Mouse (Mus musculus) heart, embryonic 11.5 days (tissue): ENCODE results near the gene Kiss1r. TPM values are rescaled to one million over a fixed set of nuclear protein-coding genes. Genes with fewer than 3 reads are reported as not detected.
"Not testable (repeated sequence)": the region's sequence is repeated elsewhere in the genome, so short reads cannot be mapped to it uniquely, and the experiment has no call there.

Experiments used
- ATAC-seq: fragments of 200-750 bp; cut with Nextera tagmentation; replicated peaks from 2 replicates; pipeline ENCODE4 v1.8.0; 2017; ENCODE audit warnings: moderate library complexity; ENCODE audit not compliant: insufficient number of reproducible peaks, low FRiP score, low TSS enrichment
- H3K27ac ChIP-seq: fragments of 300-500 bp; sonication (generic); 2 replicates; pipeline ENCODE4 v1.5.1; 2014; ENCODE audit warnings: mild to moderate bottlenecking, low read depth, low read length
- H3K27me3 ChIP-seq: fragments of 300-500 bp; sonication (generic); 2 replicates; pipeline ENCODE4 v1.6.1; 2014; ENCODE audit warnings: mild to moderate bottlenecking, low read length, mixed read lengths; ENCODE audit not compliant: control insufficient read depth, insufficient read depth
- H3K36me3 ChIP-seq: fragments of 300-500 bp; sonication (generic); 2 replicates; pipeline ENCODE4 v1.6.1; 2014; ENCODE audit warnings: mild to moderate bottlenecking, low read length, moderate library complexity, mixed read lengths; ENCODE audit not compliant: control insufficient read depth, insufficient read depth
- H3K4me1 ChIP-seq: fragments of 300-500 bp; sonication (generic); 2 replicates; pipeline ENCODE4 v1.6.1; 2014; ENCODE audit warnings: low read length; ENCODE audit not compliant: control insufficient read depth, insufficient read depth
- H3K4me2 ChIP-seq: fragments of 300-500 bp; sonication (generic); 2 replicates; pipeline ENCODE4 v1.6.1; 2014; ENCODE audit warnings: mild to moderate bottlenecking, moderate library complexity
- H3K4me3 ChIP-seq: fragments of 300-500 bp; sonication (generic); 2 replicates; pipeline ENCODE4 v1.5.1; 2014; ENCODE audit warnings: low read depth, low read length
- H3K9ac ChIP-seq: fragments of 300-500 bp; sonication (generic); 2 replicates; pipeline ENCODE4 v1.6.1; 2014; ENCODE audit warnings: mild to moderate bottlenecking, low read depth, low read length, moderate library complexity
- H3K9me3 ChIP-seq: fragments of 300-500 bp; sonication (generic); replicated peaks from 2 replicates; pipeline ENCODE4 v1.6.1; 2016; ENCODE audit warnings: low read length; ENCODE audit not compliant: control insufficient read depth
- WGBS: fragments of 180-500 bp; shearing (Covaris S2); extraction: QIAGEN DNeasy Blood & Tissue Kit; methylation state at CpG from one replicate; pipeline ENCODE4 v1.1.7; 2014; ENCODE audit not compliant: insufficient replicate concordance; 5-methylcytosine and 5-hydroxymethylcytosine counted together
- polyA plus RNA-seq: library from polyadenylated mRNA; unstranded; fragments of >200 nt; fragmentation: Nextera tagmentation; extraction: Ambion mirVana; gene quantifications from 2 replicates; pipeline ENCODE4 v1.2.1, GENCODE M21; 2014

The Kiss1r gene
- polyA plus RNA-seq, 1 experiment from 2014 or later = 0.31 TPM

DNA sequence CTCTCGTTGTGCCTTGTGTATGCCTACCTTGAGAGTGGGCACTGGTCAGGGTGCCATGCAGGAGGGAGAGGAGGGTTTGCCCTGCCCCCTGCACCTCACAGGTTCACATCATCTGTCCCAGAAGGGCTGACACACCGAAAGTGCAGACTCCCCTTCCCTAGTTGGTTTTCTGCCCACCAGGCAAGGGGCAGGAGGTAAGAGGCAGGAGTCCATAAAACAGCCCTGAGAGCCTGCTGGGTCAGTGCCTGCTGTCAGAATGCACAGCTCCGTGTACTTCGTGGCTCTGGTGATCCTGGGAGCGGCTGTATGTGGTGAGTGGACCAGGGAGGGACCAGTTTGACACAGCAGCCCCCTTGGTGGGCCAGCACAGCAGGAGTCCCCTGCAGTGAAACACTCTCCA lies 26.1 kb upstream of the Kiss1r start, which contains the start of gene Cfd:
Gene Cfd, plus strand, starts transcription at position 184 of the 400 bp plus-strand sequence.
- Histone ChIP-seq H3K4me3 (no peak within 1 kb of the TSS), H3K9me3 (no peaks in the 10 kb centered on the region), H3K27ac (no peak within 1 kb of the TSS), H3K4me2 (no peak within 1 kb of the TSS), H3K4me1 (no peaks in the 10 kb centered on the region), H3K36me3 (0 out of 2 replicates have a peak, but pooled peaks cover 5% of the 10 kb centered on the region), H3K9ac (no peak within 1 kb of the TSS), H3K27me3 (no peaks in the 10 kb centered on the region)
- 34% methylated on average over 5 of the region's 5 CpGs for WGBS
- ATAC-seq = no peak

DNA sequence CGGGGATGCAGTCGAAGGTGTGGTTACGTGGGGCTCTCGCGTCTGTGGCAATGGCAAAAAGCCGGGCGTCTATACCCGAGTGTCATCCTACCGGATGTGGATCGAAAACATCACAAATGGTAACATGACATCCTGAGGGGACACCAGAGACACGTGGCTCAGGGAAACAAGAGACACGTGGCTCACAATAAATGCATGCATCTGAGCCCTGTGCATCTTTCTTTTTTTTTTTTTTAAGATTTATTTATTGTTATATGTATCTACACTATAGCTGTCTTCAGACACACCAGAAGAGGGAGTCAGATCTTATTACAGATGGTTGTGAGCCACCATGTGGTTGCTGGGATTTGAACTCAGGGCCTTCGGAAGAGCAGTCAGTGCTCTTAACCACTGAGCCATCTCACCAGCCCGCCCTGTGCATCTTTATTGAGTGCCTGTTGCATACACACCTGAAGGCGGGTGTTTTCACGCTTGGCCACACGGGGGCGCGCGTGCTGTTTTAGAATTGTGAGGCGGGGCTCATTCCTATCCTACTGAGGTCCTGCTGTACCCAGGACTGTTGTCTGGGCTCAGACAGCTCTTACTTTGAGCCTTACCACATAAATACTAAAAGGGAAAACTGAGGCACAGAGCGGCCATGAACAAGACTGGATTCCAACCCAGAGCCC lies 24.2 kb upstream of the Kiss1r start:
- H3K4me3 ChIP-seq, H3K4me1 ChIP-seq, H3K27ac ChIP-seq, H3K27me3 ChIP-seq, ATAC-seq, H3K9me3 ChIP-seq, H3K4me2 ChIP-seq, H3K9ac ChIP-seq: not testable (repeated sequence)
- WGBS = 45% methylated on average over 22 of the region's 22 CpGs
- H3K36me3 ChIP-seq = peaks cover 10% of the 10 kb centered on the region; the same call in 1 of the 2 replicates

DNA sequence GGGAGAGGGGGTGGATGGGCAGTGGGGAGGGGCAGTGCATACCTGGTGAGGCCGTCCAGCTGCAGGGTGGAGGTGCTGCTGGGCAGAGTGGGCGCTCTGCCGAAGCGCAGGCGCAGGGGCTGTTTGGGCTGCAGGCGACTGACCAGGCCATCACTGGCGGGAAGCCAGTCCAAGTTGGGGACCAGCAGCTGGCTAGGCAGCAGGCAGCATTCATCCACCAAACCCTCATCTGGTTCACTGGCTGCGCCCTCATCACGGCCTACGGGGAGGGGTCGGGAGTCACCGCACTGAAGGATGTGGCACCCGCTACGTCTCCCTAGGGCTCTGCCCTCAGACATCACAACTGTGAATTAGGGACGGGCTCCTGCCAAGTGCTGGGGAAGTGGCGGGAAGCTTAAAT lies 20.5 kb upstream of the Kiss1r start:
- ATAC-seq = no peak
- Histone ChIP-seq H3K4me2 (no peak overlapping the region), H3K9ac (no peak overlapping the region), H3K4me1 (no peaks in the 10 kb centered on the region), H3K9me3 (no peaks in the 10 kb centered on the region), H3K4me3 (no peak overlapping the region), H3K36me3 (peaks cover 15% of the 10 kb centered on the region), H3K27ac (no peak overlapping the region), H3K27me3 (no peaks in the 10 kb centered on the region)
- 91% methylated on average over 16 of the region's 16 CpGs for WGBS

DNA sequence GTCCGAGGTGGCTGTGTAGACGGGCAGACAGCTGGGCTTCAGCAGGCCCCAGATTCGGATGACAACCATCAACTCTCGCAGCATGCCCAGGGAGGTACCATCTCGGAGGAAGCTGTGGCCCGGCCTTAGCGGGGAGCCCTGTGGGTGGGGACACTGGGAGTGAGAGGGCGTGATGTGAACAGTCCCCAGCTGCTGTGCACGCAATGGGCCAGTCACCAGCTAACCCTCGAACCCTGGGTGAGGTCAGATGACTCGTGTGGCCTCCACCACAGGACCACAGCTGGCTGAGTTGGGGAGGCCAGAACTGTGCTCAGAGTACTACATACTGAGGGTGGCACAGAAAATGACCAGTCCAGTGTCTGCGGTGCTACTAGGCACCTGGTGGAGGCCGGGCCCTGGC lies 20.0 kb upstream of the Kiss1r start:
- Histone ChIP-seq H3K4me1 (no peaks in the 10 kb centered on the region), H3K27ac (no peak overlapping the region), H3K9ac (no peak overlapping the region), H3K4me2 (no peak overlapping the region), H3K4me3 (no peak overlapping the region), H3K27me3 (no peaks in the 10 kb centered on the region), H3K9me3 (no peaks in the 10 kb centered on the region), H3K36me3 (peaks cover 15% of the 10 kb centered on the region)
- ATAC-seq = no peak
- WGBS = 83% methylated on average over 13 of the region's 13 CpGs

DNA sequence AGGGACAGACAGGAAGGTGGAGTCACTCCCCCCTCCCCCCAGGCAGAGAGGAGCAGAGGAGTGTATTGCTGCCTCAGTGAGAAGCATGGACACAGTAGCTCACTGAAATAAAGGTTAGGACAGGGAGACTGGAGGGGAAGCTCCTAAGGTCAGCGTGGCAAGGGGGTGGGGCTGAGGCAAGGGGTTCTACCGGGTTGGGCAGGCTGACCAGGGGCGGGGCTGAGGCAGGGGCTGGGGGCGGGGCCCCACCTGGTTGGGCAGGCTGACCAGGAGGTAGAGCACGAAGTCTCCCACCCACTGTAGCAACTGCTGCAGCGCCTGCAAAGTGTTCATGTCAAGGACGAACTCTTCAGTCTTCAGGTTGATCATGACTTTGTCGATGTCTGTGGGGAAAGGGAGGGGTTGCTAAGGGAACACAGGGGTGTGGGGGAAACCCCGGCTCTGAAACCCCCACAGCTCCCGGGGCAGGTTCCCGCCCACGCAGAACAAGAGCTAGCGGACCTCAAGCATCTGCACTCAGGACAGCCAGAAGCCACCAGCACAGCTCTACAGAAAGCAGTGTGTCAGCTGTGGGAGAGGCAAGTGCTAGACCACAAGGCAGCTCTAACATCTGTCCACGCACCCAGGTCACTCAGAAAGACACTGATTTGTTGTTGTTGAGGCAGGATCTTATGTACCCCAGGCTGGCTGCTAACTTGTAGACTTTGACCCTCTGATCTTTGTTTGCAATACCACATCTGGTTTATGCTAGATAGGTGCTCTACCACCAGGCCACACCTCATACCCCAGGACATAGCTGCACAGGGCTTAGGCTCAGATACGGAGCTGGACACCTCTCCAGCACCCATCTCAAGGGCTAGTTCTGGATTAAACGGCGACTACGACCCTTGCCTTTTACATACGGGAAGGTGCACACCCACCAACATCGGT lies 19.2 kb upstream of the Kiss1r start:
- no peak for ATAC-seq
- H3K36me3 ChIP-seq = peaks cover 15% of the 10 kb centered on the region

DNA sequence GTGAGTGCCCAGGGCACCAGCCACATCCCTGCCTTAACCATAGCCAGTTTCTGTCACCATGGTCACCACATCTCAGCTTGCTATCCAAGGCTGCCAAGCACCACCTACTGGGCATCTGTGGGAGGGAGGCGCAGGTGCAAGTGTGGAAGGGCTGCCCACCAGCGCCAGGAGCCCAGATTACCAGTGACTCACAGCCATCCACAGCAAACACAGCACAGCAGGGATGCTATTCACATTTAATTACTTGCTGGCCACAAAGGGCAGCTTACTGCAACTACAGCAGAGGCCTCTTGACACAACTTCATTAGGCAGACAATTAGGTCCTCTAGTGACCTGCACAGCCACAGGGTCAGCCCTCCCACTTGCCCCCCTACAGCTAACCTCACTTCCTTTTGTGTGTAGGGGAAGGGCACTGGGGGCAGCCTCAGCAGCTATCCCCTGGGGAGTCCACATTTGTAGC lies 15.8 kb upstream of the Kiss1r start:
- no peak overlapping the region for H3K27ac ChIP-seq
- H3K9ac ChIP-seq = no peak overlapping the region
- no peaks in the 10 kb centered on the region for H3K4me1 ChIP-seq
- no peak overlapping the region for H3K4me3 ChIP-seq
- H3K36me3 ChIP-seq = peaks cover 21% of the 10 kb centered on the region
- H3K27me3 ChIP-seq = no peaks in the 10 kb centered on the region
- H3K9me3 ChIP-seq = no peaks in the 10 kb centered on the region
- no peak for ATAC-seq
- WGBS = 77% methylated on average over 2 of the region's 2 CpGs
- H3K4me2 ChIP-seq = no peak overlapping the region

More for the DNA sequence above, 19.2 kb upstream of the Kiss1r start:
- Histone ChIP-seq H3K4me1 (no peaks in the 10 kb centered on the region), H3K27me3 (no peaks in the 10 kb centered on the region), H3K9me3 (no peaks in the 10 kb centered on the region), H3K27ac (no peak overlapping the region), H3K4me2 (no peak overlapping the region), H3K4me3 (no peak overlapping the region), H3K9ac (no peak overlapping the region)
- WGBS = 48% methylated on average over 20 of the region's 20 CpGs

DNA sequence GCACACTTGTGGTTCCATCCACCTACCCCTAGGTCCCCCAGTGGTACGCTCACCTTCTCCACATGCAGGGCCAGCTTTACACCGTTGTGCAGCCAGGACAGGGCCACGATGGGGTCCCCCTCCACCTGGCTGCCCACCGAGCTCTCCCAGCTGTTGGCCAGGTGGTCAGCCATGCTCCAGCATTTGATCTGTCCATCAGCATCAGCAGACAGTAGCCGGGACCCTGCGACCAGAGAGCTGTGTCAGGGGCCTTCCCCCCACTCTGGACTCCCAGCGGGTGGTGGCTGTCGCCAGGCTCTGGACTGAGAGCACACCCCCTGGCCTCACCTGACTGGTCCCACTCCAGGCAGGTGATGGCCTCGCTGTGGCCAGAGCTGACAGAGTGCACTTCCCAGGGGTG lies 10.1 kb upstream of the Kiss1r start:
- H3K27me3 ChIP-seq = no peaks in the 10 kb centered on the region
- no peak overlapping the region for H3K4me2 ChIP-seq
- H3K9me3 ChIP-seq = no peaks in the 10 kb centered on the region
- H3K27ac ChIP-seq = no peak overlapping the region
- H3K36me3 ChIP-seq = peaks cover 18% of the 10 kb centered on the region
- no peak overlapping the region for H3K9ac ChIP-seq
- H3K4me3 ChIP-seq = no peak overlapping the region
- 97% methylated on average over 9 of the region's 9 CpGs for WGBS
- ATAC-seq = no peak
- no peaks in the 10 kb centered on the region for H3K4me1 ChIP-seq

DNA sequence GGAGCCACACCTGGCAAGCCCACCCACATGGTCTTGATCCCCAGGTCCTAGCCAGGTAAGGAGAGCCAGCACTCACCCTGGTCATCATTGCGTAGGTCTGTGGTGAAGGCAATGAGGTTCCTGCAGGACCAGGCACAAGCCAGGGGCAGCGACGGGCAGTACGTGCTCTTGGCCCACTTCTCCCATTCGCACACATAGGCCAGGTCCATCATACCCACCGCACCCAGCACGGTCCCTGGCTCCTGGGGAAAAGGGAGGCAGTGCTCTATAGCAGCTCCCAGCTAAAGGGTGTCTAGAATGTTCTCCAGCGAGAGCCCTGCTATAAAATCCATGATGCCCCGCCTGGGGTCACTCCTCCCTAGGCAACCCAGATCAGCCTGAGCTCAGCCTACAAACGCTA lies 9.4 kb upstream of the Kiss1r start:
- H3K9ac ChIP-seq = no peak overlapping the region

More for the DNA sequence above, 9.4 kb upstream of the Kiss1r start:
- Histone ChIP-seq H3K36me3 (peaks cover 18% of the 10 kb centered on the region), H3K4me3 (no peak overlapping the region), H3K27me3 (no peaks in the 10 kb centered on the region), H3K9me3 (no peaks in the 10 kb centered on the region), H3K4me1 (no peaks in the 10 kb centered on the region), H3K27ac (no peak overlapping the region), H3K4me2 (no peak overlapping the region)
- no peak for ATAC-seq
- 94% methylated on average over 10 of the region's 10 CpGs for WGBS
